Mouse (Mus musculus) adrenal gland, postnatal 36 days (tissue): Measurements from ENCODE around the gene Pcdh8. TPM values are rescaled to one million over a fixed set of nuclear protein-coding genes. Genes with fewer than 3 reads are reported as not detected.

Experiments used
- DNase-seq, 2 experiments: peaks; one replicate each; pipeline ENCODE4 v3.0.0; 2021; ENCODE audit warnings: mixed read lengths in 1 of 2
- microRNA-seq: library from miRNA; unstranded; fragments of <30 nt; microRNA quantifications from one replicate; pipeline ENCODE4 v1.2.0, GENCODE M21; 2021
- total RNA-seq, 2 experiments: library from RNA; stranded (reverse); gene quantifications; 2 replicates each; pipeline ENCODE4 v1.2.3; 2021

Gene Pcdh8
- total RNA-seq, 2 experiments from 2014 or later = 0.07 TPM; not detected in 1

- no peak for DNase-seq
These were observed 17.0 kb downstream of the Pcdh8 start for GRCm38 (mm10) chr14:79754157-79754556.

GRCm38 (mm10) chr14:79753733-79754132 lies 17.4 kb downstream of the Pcdh8 start:
- DNase-seq = no peak

- DNase-seq = no peak
These were observed 30.6 kb downstream of the Pcdh8 start for GRCm38 (mm10) chr14:79740515-79740914.

- no peak for DNase-seq
These were observed 32.7 kb downstream of the Pcdh8 start for GRCm38 (mm10) chr14:79738441-79738840.

GRCm38 (mm10) chr14:79737642-79738379 lies 33.3 kb downstream of the Pcdh8 start:
- DNase-seq = peak; percentile 17 to 18

GRCm38 (mm10) chr14:79736781-79737180 lies 34.3 kb downstream of the Pcdh8 start:
- DNase-seq = no peak

GRCm38 (mm10) chr14:79733501-79733900 lies 37.6 kb downstream of the Pcdh8 start:
- DNase-seq = no peak

- no peak for DNase-seq
These were observed 42.3 kb downstream of the Pcdh8 start for GRCm38 (mm10) chr14:79728811-79729210.

GRCm38 (mm10) chr14:79724002-79724681 lies 47.0 kb downstream of the Pcdh8 start:
- no peak for DNase-seq

GRCm38 (mm10) chr14:79722228-79722627 lies 48.9 kb downstream of the Pcdh8 start:
- DNase-seq = no peak

Small RNA genes lying within 50 kb of the gene (microRNA-seq; reads per million reads assigned to microRNA genes)
- not detected for gene Mir759

Other genes starting within 250 kb of the Pcdh8 start
- gene Sugt1, start 183.6 kb downstream of the Pcdh8 start, total RNA-seq = 100 to 1,000 TPM in 1 of 2 experiments, 10 to 100 TPM in 1; 96.7 to 149 TPM
- under 1 TPM; 0.60 to 0.92 TPM for gene Cnmd, start 109.1 kb downstream of the Pcdh8 start, total RNA-seq
- not detected for gene Olfm4, start 212.8 kb upstream of the Pcdh8 start, total RNA-seq